Comparison of ENCODE assay signal across 23 mouse cellular contexts in genomic region chr4:111067330-111067729, GRCm38 (mm10).
DNase-seq lines count a peak whose midpoint lies in the region; ATAC-seq lines count a peak whose summit lies in the region.
"Had no signal": no experiment of that assay in that cellular context is flagged by ENCODE, and none has a peak within 500 bp of the region (broad histone marks: within the 10 kb centered on the region; RNA-seq: fewer than 3 reads in every experiment).

No protein-coding gene starts in this region.

- H3K36me3 ChIP-seq in heart, embryonic 10.5 days = no peaks in the 10 kb centered on the region
- H3K36me3 ChIP-seq: G1E had no signal

- H3K27me3 ChIP-seq in heart, embryonic 10.5 days (ENCODE audit: insufficient read depth, poor library complexity, severe bottlenecking) = no peaks in the 10 kb centered on the region
- H3K27me3 ChIP-seq: CH12.LX, Patski had no signal

- H3K4me3 ChIP-seq in heart, embryonic 10.5 days = no peak overlapping the region

- H3K4me1 ChIP-seq in heart, embryonic 10.5 days = no peaks in the 10 kb centered on the region

- no peaks in the 10 kb centered on the region for H3K9me3 ChIP-seq in heart, embryonic 10.5 days
- H3K9me3 ChIP-seq: G1E had no signal

- no peak for DNase-seq in frontal cortex, postnatal 25 days (ENCODE audit: low spot score in 2 of 2)
- peak; percentile 13 to 17 for DNase-seq in frontal cortex, adult 2 months (ENCODE audit: extremely low spot score in 1 of 2, low spot score in 1 of 2)
- DNase-seq in frontal cortex, postnatal 10 days (ENCODE audit: low spot score in 2 of 2) = no peak
- DNase-seq in brain, adult 2 months (ENCODE audit: low read depth, low spot score) = peak; percentile 43
- DNase-seq in telencephalon, adult 2 months (ENCODE audit: low read depth, low spot score) = peak; percentile 47
- no peak for DNase-seq in heart, embryonic 10.5 days (ENCODE audit: low spot score)
- no peak for DNase-seq in layer of hippocampus, adult 9-11 months
- DNase-seq: adrenal gland, adult 2 months; adrenal gland, adult 8-10 months; adrenal gland, postnatal 10 days; adrenal gland, postnatal 14 days; adrenal gland, postnatal 25 days; adrenal gland, postnatal 36 days; B cell, adult 2 months; cerebellum, adult 11 months; cerebellum, adult 11-12 months; cerebellum, adult 18-20 months had no signal

- WGBS in heart, embryonic 10.5 days = 84% methylated on average over 3 of the region's 3 CpGs

- peak; percentile 96 for ATAC-seq in frontal cortex, adult (ENCODE audit: low TSS enrichment)
- ATAC-seq: activated CD4-positive, CD25-positive, alpha-beta regulatory T cell, adult 4 months; CD4-positive, CD25-positive, alpha-beta regulatory T cell, adult 4 months; Patski had no signal

- H3K27ac ChIP-seq in heart, embryonic 10.5 days = no peak overlapping the region

Comparison
In these comparisons a context has a peak if more than half of its experiments do, and no peak if none do; other contexts are left out.
1. DNase-seq: peak in frontal cortex, adult 2 months (2 of 2), brain, adult 2 months (single experiment) and telencephalon, adult 2 months (single experiment); none in frontal cortex, postnatal 25 days (0 of 2), frontal cortex, postnatal 10 days (0 of 2), heart, embryonic 10.5 days (single experiment) and layer of hippocampus, adult 9-11 months (single experiment).